Mouse (Mus musculus) c-Kit-positive CD71-positive TER-119-positive erythroid progenitor cells, embryonic 14.5 days (primary cell): Measurements from ENCODE around the gene Crhbp.

Experiments
- DNase-seq: peaks from one replicate; pipeline ENCODE4 v3.0.0-alpha.2; 2013; ENCODE audit warnings: low spot score

Crhbp gene

GRCm38 (mm10) chr13:95418575-95419203, 26.0 kb downstream of the Crhbp start:
- no peak for DNase-seq

DNA sequence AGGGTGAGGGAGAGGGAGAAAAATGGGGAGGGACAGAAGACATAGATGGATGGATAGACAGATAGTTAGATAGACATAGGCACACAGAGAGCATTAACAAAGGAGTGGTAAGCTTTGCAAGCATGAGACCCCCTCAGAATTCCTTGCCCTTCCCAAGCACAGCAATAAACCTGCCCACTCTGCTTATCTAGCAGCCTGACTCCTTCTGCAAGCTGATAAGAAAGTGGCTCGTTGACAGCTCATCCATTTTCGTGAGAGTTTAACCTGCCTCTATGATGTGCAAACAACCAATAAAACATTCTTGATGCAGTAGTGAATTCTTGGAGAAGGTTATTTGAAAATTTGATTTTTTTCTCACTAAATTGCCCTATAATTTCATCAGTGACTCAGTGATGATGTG, 32.5 kb downstream of the Crhbp start:
- DNase-seq, result no peak

GRCm38 (mm10) chr13:95393242-95393641, 51.5 kb downstream of the Crhbp start:
- DNase-seq, result no peak

GRCm38 (mm10) chr13:95389866-95390865, 54.6 kb downstream of the Crhbp start:
- DNase-seq, result peak; percentile 66

GRCm38 (mm10) chr13:95388226-95388625, 56.5 kb downstream of the Crhbp start:
- DNase-seq, result no peak

DNA sequence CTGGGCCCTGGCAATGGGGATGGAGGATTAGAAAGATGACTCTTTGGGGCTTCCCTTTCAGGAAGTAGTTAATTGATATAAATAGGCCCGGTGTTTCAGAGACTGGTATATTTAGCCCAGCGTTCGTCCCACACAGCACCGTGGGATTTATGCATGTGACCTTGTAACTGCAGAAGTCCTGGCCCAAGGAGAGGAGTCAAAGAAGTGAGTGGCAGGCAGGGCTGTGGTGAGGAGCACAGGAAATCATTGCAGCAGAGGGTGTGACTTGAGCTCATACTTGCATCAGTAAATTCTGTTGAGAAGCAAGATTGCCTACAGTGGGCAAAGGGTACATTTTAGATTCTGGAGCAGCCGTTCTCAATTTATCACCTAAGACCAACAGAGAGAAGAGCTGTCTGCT, 62.3 kb downstream of the Crhbp start:
- DNase-seq, result no peak
